Mouse (Mus musculus) neural tube, embryonic 14.5 days (tissue): ENCODE results near the gene Ece1. TPM values are rescaled to one million over a fixed set of nuclear protein-coding genes. Genes with fewer than 3 reads are reported as not detected.
A peak's percentile ranks its signal among the peaks of the same experiment; 100 is the strongest.

Source experiments
- ATAC-seq: fragments of 200-750 bp; cut with Nextera tagmentation; 2 replicates; pipeline ENCODE4 v1.8.0; 2017; ENCODE audit warnings: low read depth, mild to moderate bottlenecking, moderate TSS enrichment, moderate library complexity
- H3K27ac ChIP-seq: fragments of 300-500 bp; sonication (generic); 2 replicates; pipeline ENCODE4 v1.5.1; 2014; ENCODE audit warnings: low read depth, mild to moderate bottlenecking, control low read depth, low read length, moderate library complexity, mixed read lengths
- H3K27me3 ChIP-seq: fragments of 300-500 bp; sonication (generic); 2 replicates; pipeline ENCODE4 v1.6.1; 2014; ENCODE audit warnings: low read length; ENCODE audit not compliant: control insufficient read depth, insufficient read depth
- H3K36me3 ChIP-seq: fragments of 300-500 bp; sonication (generic); 2 replicates; pipeline ENCODE4 v1.6.1; 2014; ENCODE audit warnings: low read length, mixed read lengths; ENCODE audit not compliant: control insufficient read depth, insufficient read depth
- H3K4me1 ChIP-seq: fragments of 300-500 bp; sonication (generic); 2 replicates; pipeline ENCODE4 v1.6.1; 2014; ENCODE audit warnings: low read length; ENCODE audit not compliant: control insufficient read depth, insufficient read depth
- H3K4me2 ChIP-seq: fragments of 300-500 bp; sonication (generic); 2 replicates; pipeline ENCODE4 v1.6.1; 2014; ENCODE audit warnings: mild to moderate bottlenecking, low read depth, low read length, control low read depth
- H3K4me3 ChIP-seq: fragments of 300-500 bp; sonication (generic); 2 replicates; pipeline ENCODE4 v1.5.1; 2014; ENCODE audit warnings: low read depth, low read length, control low read depth, mixed read lengths
- H3K9ac ChIP-seq: fragments of 300-500 bp; sonication (generic); replicated peaks from 2 replicates; pipeline ENCODE4 v1.6.1; 2014; ENCODE audit warnings: low read depth, mild to moderate bottlenecking, control low read depth, low read length, mixed read lengths
- H3K9me3 ChIP-seq: fragments of 300-500 bp; sonication (generic); 2 replicates; pipeline ENCODE4 v1.6.1; 2016; ENCODE audit warnings: low read length; ENCODE audit not compliant: control insufficient read depth
- WGBS: fragments of 180-500 bp; shearing (Covaris S2); extraction: QIAGEN DNeasy Blood & Tissue Kit; methylation state at CpG from one replicate; pipeline ENCODE4 v1.1.7; 2014; 5-methylcytosine and 5-hydroxymethylcytosine counted together
- polyA plus RNA-seq: library from polyadenylated mRNA; unstranded; fragments of >200 nt; fragmentation: Nextera tagmentation; extraction: Ambion mirVana; gene quantifications from 2 replicates; pipeline ENCODE4 v1.2.1, GENCODE M21; 2014

Ece1 gene
- polyA plus RNA-seq, 1 experiment from 2014 or later, result 24.9 TPM

DNA sequence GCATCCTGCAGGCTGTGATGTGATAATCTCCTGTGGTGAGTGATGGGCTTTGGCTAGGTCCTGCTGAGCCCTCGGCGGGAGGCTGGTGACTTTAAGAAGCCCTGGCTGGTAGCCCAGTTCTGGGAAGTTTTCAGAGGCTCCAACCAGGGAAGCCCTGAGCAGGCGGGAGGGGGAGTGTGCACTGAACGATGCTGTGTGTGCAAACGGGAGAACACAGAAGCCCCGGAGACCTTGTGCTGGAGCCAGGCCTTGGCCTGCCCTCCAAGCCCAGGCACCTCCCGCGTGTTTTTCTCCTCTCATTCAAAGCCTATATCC lies 35.2 kb downstream of the Ece1 start:
- no peaks in the 10 kb centered on the region for H3K9me3 ChIP-seq
- peaks cover 24% of the 10 kb centered on the region for H3K4me1 ChIP-seq
- no peaks in the 10 kb centered on the region for H3K27me3 ChIP-seq
- H3K4me2 ChIP-seq, result 0 out of 2 replicates have a peak overlapping the region, but pooled peaks have one; percentile 7
- no peak overlapping the region for H3K9ac ChIP-seq
- peak; percentile 52; the same call in 1 of the 2 replicates for ATAC-seq
- no peaks in the 10 kb centered on the region for H3K36me3 ChIP-seq
- H3K4me3 ChIP-seq, result no peak overlapping the region
- H3K27ac ChIP-seq, result peak overlapping the region; percentile 81
- WGBS, result 18% methylated on average over 8 of the region's 8 CpGs

DNA sequence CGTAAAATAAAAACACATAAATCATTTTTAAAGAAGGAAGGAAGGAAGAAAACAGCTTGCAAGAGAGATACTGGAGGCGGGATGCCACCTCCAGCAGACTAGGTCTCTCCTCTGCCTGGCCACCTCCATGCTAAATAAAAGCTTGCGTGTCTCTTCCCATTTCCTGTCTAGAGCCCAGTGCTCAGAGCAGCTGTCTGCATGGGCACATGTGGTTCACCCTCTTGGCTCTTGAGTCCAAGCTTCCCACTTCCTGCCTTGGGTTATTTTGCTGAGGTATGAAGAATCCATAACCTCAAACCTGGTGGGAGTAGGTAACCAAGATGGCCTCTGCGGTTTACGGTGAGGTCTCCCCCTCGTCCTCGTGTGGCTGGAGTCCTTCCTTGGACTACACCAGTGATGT lies 36.5 kb downstream of the Ece1 start:
- Histone ChIP-seq H3K4me1 (peaks cover 17% of the 10 kb centered on the region; the same call in 1 of the 2 replicates), H3K27me3 (no peaks in the 10 kb centered on the region), H3K9ac (no peak overlapping the region), H3K4me2 (no peak overlapping the region), H3K36me3 (no peaks in the 10 kb centered on the region), H3K27ac (no peak overlapping the region), H3K4me3 (no peak overlapping the region), H3K9me3 (no peaks in the 10 kb centered on the region)
- ATAC-seq, result no peak
- WGBS, result 84% methylated on average over 7 of the region's 7 CpGs

DNA sequence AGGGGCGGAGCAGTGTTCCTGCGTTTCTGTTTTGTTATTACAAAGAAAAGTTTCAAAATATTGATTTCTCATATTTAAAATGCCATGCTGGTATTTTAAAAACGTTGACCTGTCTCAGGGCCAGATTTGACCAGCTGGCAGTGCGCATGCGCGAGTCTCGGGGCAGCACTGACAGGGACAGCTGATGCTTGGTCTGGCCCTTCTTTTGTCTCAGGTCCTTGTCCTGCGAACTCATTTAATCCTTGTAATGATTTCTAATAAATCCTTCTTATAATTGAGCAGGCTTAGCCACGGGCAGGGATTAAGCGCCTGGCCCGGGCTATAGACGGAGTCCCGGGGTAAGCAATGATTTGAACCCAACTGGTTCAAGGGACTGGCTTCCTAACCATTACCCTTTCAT lies 40.2 kb downstream of the Ece1 start:
- Histone ChIP-seq H3K4me1 (peaks cover 16% of the 10 kb centered on the region; the same call in 1 of the 2 replicates), H3K27ac (no peak overlapping the region), H3K9ac (no peak overlapping the region), H3K4me3 (no peak overlapping the region), H3K27me3 (no peaks in the 10 kb centered on the region), H3K9me3 (no peaks in the 10 kb centered on the region), H3K36me3 (no peaks in the 10 kb centered on the region), H3K4me2 (no peak overlapping the region)
- WGBS, result 58% methylated on average over 13 of the region's 13 CpGs
- ATAC-seq, result no peak

DNA sequence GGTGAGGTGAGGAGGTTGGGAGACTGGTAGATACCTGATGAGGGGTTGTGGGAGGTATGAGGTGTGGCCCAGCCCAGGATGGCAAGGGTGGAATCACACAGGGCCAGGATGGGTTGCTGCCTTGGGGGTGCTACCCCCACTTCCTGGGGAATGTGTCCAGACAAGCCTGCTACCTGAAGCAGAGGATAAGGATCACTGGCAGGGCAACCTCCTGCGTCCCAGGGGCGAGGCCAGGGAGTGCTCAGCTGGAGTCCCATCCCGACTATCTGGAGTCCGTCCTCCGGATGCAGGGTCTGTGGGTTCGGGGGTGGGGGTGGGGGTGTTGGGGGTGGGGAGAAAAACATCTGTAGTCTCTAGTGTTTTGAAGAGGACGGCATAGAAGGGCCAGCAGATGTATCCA lies 40.8 kb downstream of the Ece1 start:
- Histone ChIP-seq H3K9ac (no peak overlapping the region), H3K4me3 (no peak overlapping the region), H3K9me3 (no peaks in the 10 kb centered on the region), H3K36me3 (no peaks in the 10 kb centered on the region), H3K4me1 (peaks cover 10% of the 10 kb centered on the region; the same call in 1 of the 2 replicates), H3K27me3 (no peaks in the 10 kb centered on the region), H3K4me2 (no peak overlapping the region), H3K27ac (no peak overlapping the region)
- no peak for ATAC-seq
- WGBS, result 48% methylated on average over 7 of the region's 7 CpGs

DNA sequence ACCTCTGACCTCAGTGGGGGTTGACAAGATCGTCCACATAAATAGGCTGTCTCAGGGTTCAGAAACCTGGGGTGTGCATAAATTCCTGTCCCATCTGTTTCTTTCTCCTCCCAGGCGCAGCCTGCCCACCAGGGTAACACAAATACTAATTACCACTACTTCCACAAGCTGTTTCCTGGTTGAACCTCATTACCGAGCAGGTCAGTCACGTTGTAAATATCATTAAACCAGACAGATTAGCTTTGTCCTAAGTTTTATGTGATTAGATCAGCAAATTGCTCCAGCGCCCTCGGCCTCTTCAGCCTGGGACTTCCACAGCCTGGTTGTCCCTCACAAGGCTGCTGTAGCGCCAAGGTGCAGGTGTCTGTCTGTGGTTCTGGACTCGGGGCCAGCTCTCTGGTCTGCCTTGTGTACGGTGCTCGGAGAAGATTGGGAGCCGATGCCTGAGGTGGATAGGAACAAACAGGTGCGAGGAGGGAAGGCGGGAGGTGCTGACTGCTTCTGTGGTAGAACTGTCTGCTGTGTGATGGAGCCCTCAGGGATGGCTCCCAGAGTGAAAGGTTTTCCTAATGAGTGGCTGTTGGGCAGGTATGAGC lies 43.0 kb downstream of the Ece1 start:
- Histone ChIP-seq H3K4me2 (no peak overlapping the region), H3K4me3 (no peak overlapping the region), H3K27me3 (no peaks in the 10 kb centered on the region), H3K9ac (no peak overlapping the region), H3K27ac (no peak overlapping the region), H3K36me3 (no peaks in the 10 kb centered on the region), H3K9me3 (no peaks in the 10 kb centered on the region), H3K4me1 (0 out of 2 replicates have a peak, but pooled peaks cover 4% of the 10 kb centered on the region)
- 41% methylated on average over 13 of the region's 13 CpGs for WGBS
- peak; percentile 23; the same call in 1 of the 2 replicates for ATAC-seq

DNA sequence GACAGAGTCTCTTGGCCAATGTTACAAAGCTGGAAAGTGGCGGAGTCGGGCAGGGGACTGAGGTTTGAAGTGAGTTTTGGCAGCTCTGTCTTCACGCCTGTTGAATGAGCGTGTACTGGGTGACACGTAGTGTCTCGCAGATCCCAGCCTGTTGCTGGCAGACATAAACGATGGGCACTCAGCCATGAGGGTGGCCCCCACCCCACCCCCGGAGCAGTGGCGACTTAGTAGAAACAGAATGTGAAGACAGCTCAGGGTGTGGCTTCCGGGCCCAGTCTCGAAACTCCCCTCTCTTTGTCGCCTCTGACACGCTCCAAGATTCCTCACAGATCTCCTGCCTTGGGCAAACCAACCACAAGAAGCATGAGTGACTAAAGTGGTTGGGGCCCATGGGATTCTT lies 45.9 kb downstream of the Ece1 start:
- no peak for ATAC-seq
- Histone ChIP-seq H3K4me1 (peaks cover 6% of the 10 kb centered on the region; the same call in 1 of the 2 replicates), H3K9ac (no peak overlapping the region), H3K4me2 (no peak overlapping the region), H3K9me3 (no peaks in the 10 kb centered on the region), H3K27ac (no peak overlapping the region), H3K27me3 (no peaks in the 10 kb centered on the region), H3K4me3 (no peak overlapping the region), H3K36me3 (no peaks in the 10 kb centered on the region)
- WGBS, result 65% methylated on average over 13 of the region's 13 CpGs

DNA sequence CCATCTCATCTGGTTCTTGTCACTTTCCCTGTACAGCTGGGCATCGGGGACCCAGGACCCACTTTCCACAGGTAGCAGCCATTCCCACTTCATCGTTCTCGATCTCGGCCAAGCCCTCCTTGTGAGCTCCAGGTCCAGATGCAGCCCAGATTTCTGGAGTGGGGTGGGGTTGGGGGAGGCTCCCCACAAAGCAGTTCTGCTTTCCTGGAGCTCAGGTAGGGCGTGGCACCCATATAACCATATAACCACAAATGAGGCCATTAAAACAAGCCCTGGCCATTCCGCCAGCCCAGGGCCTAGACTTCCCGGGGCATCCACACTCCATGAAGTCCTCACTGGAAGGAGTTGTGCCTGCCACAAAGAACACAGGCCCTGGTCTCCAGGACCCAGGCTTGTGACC lies 46.5 kb downstream of the Ece1 start:
- Histone ChIP-seq H3K27me3 (no peaks in the 10 kb centered on the region), H3K4me1 (peaks cover 7% of the 10 kb centered on the region; the same call in 1 of the 2 replicates), H3K9ac (no peak overlapping the region), H3K4me3 (no peak overlapping the region), H3K4me2 (no peak overlapping the region), H3K27ac (no peak overlapping the region), H3K9me3 (no peaks in the 10 kb centered on the region), H3K36me3 (no peaks in the 10 kb centered on the region)
- 78% methylated on average over 7 of the region's 7 CpGs for WGBS
- ATAC-seq, result no peak

DNA sequence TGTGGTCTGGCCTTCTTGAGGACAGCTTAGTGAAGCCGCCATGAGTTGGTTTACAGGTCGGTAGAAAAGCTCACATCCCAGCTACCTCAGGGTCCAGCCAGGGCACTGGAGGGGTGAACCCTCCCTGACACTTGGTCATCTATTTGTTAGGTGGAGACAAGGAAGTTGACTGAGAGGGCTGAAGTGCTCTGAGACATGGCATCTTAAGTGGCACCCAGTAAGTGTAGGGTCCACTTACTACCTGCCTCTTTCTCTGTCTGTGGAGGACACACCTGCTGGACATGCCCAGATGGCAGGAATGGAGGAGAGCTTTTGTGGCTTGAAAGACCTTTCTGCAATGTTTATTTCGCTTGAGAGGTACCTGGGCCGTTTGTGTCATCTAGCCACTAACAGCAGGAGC lies 46.9 kb downstream of the Ece1 start:
- WGBS, result 80% methylated on average over 4 of the region's 4 CpGs
- H3K4me3 ChIP-seq, result no peak overlapping the region
- peaks cover 11% of the 10 kb centered on the region for H3K4me1 ChIP-seq
- ATAC-seq, result no peak
- H3K9ac ChIP-seq, result no peak overlapping the region
- no peak overlapping the region for H3K27ac ChIP-seq
- no peak overlapping the region for H3K4me2 ChIP-seq
- H3K27me3 ChIP-seq, result no peaks in the 10 kb centered on the region
- H3K9me3 ChIP-seq, result no peaks in the 10 kb centered on the region
- H3K36me3 ChIP-seq, result no peaks in the 10 kb centered on the region

DNA sequence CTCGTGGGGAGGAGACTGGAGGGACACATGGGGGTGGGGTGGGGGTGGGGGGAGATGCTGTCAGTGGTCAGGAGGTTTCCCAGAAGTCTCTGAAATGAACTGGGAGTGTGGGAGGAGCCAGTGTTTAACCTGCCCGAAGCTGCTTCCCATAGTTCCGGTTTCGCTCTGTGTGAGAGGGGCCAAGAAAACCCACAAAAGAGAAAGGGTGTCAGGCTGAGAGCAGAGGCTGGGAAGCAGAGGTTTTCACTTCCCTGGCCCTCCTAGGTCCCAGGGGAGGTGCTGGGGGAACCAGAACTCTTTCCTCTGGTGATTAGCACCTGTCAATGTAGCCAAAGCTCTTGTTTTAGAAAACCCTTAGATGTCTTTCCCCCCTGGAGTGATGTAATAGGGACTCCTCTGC lies 47.4 kb downstream of the Ece1 start:
- no peaks in the 10 kb centered on the region for H3K27me3 ChIP-seq
- 29% methylated on average over 4 of the region's 4 CpGs for WGBS
- H3K9me3 ChIP-seq, result no peaks in the 10 kb centered on the region
- H3K4me1 ChIP-seq, result peaks cover 12% of the 10 kb centered on the region
- ATAC-seq, result no peak
- H3K9ac ChIP-seq, result no peak overlapping the region
- no peak overlapping the region for H3K27ac ChIP-seq
- no peak overlapping the region for H3K4me2 ChIP-seq
- no peak overlapping the region for H3K4me3 ChIP-seq
- H3K36me3 ChIP-seq, result no peaks in the 10 kb centered on the region
